Mouse (Mus musculus) olfactory bulb, adult 2 months (tissue): ENCODE data around the gene Mef2d. TPM values are rescaled to one million over a fixed set of nuclear protein-coding genes. Genes with fewer than 3 reads are reported as not detected.
A peak's percentile ranks its signal among the peaks of the same experiment; 100 is the strongest.

ENCODE experiments used
- H3K27ac ChIP-seq: fragments of 200-500 bp; 2 replicates; pipeline ENCODE4 v1.5.1; 2012; ENCODE audit warnings: low read depth, low read length; ENCODE audit not compliant: insufficient read depth
- H3K4me1 ChIP-seq: fragments of 200-500 bp; 2 replicates; pipeline ENCODE4 v1.6.1; 2012; ENCODE audit warnings: low read length; ENCODE audit not compliant: control insufficient read depth, insufficient read depth
- H3K4me3 ChIP-seq: fragments of 200-500 bp; 2 replicates; pipeline ENCODE4 v1.5.1; 2012; ENCODE audit warnings: mild to moderate bottlenecking, low read depth, low read length, moderate library complexity; ENCODE audit not compliant: insufficient read depth
- CTCF ChIP-seq: fragments of 200-500 bp; IDR thresholded peaks from 2 replicates; pipeline ENCODE4 v1.5.1; 2012; ENCODE audit warnings: low read depth, mild to moderate bottlenecking, low read length, moderate library complexity; ENCODE audit not compliant: insufficient read depth
- POLR2A ChIP-seq: fragments of 200-500 bp; IDR thresholded peaks from 2 replicates; pipeline ENCODE4 v1.6.1; 2012; ENCODE audit warnings: mild to moderate bottlenecking, low read depth, low read length, moderate library complexity; ENCODE audit not compliant: insufficient read depth
- WGBS: fragments of 180-500 bp; shearing (Covaris S2); methylation state at CpG from one replicate; pipeline ENCODE4 v1.1.7; 2018; 5-methylcytosine and 5-hydroxymethylcytosine counted together
- polyA plus RNA-seq: library from polyadenylated mRNA; stranded (reverse); fragments of >200 nt; gene quantifications from 2 replicates; pipeline ENCODE4 v1.2.4, GENCODE M21; 2012; ENCODE audit warnings: low replicate concordance; ENCODE audit not compliant: missing spikeins, insufficient read depth, insufficient read length

Gene Mef2d
- polyA plus RNA-seq, 1 experiment = not detected

DNA sequence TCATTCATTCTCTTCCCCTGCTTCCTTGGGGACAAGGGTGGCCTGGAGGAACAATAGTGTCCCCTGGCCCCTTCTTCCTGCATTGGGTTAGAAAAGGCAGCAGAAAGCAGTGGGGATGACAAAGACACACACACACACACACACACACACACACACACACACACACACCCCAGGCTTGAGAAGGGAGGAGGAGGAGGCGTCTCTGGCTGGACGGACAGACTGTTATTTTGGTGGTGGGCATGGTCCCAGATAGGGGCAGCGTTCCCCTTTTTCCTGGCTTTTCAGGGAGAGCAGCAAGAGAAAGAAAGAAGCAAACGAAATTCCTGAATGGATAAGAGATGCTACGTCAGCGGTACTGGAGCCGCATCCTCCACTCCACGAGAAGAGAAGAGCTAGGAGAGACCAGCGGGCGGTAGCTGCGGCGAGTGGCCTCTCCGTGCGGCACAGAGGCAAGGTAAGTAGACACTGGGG lies 64.8 kb downstream of the Mef2d start:
- TF ChIP-seq CTCF (no peak), POLR2A (no peak)
- peak overlapping the region; percentile 98 for H3K27ac ChIP-seq
- peaks cover 49% of the 10 kb centered on the region for H3K4me1 ChIP-seq
- H3K4me3 ChIP-seq = peak overlapping the region; percentile 74
- WGBS = under 1% methylated on average over 14 of the region's 14 CpGs

DNA sequence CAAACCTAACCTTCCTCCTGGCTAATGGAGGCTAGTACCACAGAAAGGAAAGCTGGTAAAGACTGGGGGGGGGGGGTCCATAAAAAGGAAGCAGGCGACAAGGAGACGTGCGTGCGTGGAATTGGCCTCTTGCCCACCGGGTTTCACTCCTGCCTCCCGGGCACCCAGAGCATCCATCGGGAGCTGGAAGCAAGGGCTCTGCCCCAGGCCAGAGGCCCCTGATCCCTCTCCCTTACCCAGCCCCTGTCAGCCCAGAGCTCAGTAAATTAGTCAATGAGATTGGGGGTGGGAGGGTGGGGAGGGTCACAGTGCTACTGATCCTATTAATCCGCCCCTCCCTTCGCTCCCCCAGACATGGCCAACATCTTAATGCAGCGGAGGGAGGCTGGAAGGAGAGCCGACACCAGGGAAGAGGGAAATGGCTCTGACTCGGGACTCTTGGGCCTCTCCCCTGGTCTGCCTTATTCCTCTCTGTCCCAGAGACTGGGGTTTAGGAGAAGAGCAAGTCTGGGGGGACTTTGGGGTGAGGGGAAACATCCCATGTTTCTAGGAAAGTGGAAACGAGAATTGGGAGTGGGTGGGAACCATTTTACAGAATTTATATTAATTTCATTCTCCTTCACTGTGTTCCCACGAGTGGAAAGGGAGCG lies 65.4 kb downstream of the Mef2d start:
- WGBS = 7% methylated on average over 15 of the region's 15 CpGs
- H3K4me1 ChIP-seq = peaks cover 49% of the 10 kb centered on the region

GRCm38 (mm10) chr3:88208226-88208720 lies 66.1 kb downstream of the Mef2d start:
- Histone ChIP-seq H3K4me1 (peaks cover 46% of the 10 kb centered on the region), H3K4me3 (peak overlapping the region; percentile 74), H3K27ac (peak overlapping the region; percentile 4)
- WGBS = 17% methylated on average over 3 of the region's 3 CpGs
- no peak for TF ChIP-seq CTCF
- TF ChIP-seq POLR2A = no peak

More for the DNA sequence above, 65.4 kb downstream of the Mef2d start:
- H3K4me3 ChIP-seq = peak overlapping the region; percentile 74
- no peak for TF ChIP-seq POLR2A
- no peak for TF ChIP-seq CTCF
- H3K27ac ChIP-seq = peak overlapping the region; percentile 98

- Histone ChIP-seq H3K27ac (peak overlapping the region; percentile 37), H3K4me3 (peak overlapping the region; percentile 41), H3K4me1 (peaks cover 40% of the 10 kb centered on the region)
- TF ChIP-seq POLR2A (no peak), CTCF (no peak)
- 14% methylated on average over 6 of the region's 6 CpGs for WGBS
These were observed 67.1 kb downstream of the Mef2d start for GRCm38 (mm10) chr3:88209306-88209705.

DNA sequence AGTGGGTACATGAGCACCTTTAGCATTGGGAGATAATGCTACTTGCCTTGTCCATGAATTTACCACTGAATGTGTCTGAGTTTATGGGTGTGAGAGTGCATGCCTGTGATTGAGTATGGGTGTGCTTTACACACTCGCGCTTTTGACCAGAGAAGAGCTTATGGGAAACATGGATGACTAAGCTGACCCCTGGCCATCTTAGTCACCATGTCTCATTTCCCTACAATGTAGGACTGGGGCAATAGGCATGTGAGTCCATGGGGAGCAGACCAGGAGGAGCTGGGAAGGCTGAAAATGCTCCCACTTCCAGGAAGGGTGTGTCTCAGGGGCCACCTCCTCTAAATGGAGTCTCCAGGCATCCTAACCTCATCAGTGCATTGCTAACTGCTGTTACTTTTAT lies 67.9 kb downstream of the Mef2d start:
- TF ChIP-seq POLR2A (no peak), CTCF (no peak)
- Histone ChIP-seq H3K4me3 (peak overlapping the region; percentile 41), H3K27ac (peak overlapping the region; percentile 37; the same call in 1 of the 2 replicates), H3K4me1 (peaks cover 40% of the 10 kb centered on the region)
- 25% methylated on average over 2 of the region's 2 CpGs for whole genome bisulfite sequencing

GRCm38 (mm10) chr3:88210918-88211317 lies 68.7 kb downstream of the Mef2d start:
- no peak overlapping the region; the same call in 1 of the 2 replicates for H3K4me3 ChIP-seq
- TF ChIP-seq POLR2A = no peak
- TF ChIP-seq CTCF = no peak
- peaks cover 40% of the 10 kb centered on the region for H3K4me1 ChIP-seq
- 51% methylated on average over 2 of the region's 2 CpGs for WGBS
- H3K27ac ChIP-seq = peak overlapping the region; percentile 62

- Histone ChIP-seq H3K27ac (peak overlapping the region; percentile 23; the same call in 1 of the 2 replicates), H3K4me3 (no peak overlapping the region), H3K4me1 (peaks cover 32% of the 10 kb centered on the region)
- no peak for TF ChIP-seq CTCF
- no peak for TF ChIP-seq POLR2A
- WGBS = 46% methylated on average over 1 of the region's 1 CpGs
These were observed 70.2 kb downstream of the Mef2d start for GRCm38 (mm10) chr3:88212356-88212755.

DNA sequence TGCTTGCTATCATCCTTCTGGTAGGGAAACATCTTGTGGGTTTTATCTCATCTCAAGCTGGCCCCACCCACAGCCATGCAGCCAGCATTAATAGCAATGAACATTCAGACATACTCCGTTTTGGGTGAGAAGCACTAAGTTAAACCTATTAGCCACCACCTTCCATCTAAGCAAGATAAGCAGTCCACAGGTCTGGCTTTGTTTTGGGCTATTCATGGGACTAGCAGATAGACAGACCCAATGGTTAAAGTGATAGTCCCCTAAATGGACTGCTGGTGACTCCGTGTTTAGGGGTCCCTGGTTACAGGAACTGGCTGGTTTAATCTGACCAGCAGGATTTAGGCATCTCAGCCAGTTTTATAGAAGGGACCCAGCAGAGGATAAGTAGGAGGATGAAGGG lies 70.8 kb downstream of the Mef2d start:
- 50% methylated on average over 2 of the region's 2 CpGs for WGBS
- TF ChIP-seq POLR2A (no peak), CTCF (no peak)

DNA sequence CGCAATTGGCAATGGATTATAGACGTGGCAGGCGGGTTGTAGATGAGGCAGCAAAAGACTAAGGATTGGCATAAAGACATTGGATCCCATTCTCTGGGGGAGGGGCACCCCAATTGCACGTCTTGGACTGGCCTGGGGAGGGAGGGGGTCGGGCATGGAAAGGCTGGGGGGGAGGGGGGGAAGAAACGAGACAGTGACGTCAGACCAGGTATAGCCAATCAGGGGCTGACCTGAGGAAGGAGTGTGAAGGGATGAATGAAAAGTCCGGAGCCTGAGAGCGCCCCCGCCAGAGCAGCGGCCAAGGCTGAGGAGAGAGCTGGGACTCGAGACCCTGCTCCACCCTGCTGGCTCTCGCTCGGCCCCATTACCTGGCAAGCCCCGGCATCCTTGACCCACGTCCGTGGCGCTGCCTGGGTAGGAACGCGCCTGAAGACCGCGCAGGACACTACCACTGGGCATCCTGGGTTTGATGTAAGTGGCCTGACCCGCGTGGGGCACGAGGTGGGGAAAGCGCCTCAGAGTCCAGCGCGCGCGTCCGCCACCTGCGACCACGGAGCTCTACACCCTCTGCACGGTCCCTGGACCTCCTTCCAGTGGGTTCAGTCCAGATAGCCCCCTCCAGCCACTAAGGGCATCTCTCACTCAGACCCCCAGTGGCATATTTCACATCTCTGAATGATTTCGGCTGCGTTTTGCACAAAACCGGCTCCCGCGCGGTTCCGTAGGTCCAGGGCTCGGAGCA lies 72.2 kb downstream of the Mef2d start:
- H3K4me1 ChIP-seq = peaks cover 31% of the 10 kb centered on the region
- peak overlapping the region; percentile 75 for H3K4me3 ChIP-seq
- TF ChIP-seq POLR2A (peak; percentile 84), CTCF (no peak)
- peak overlapping the region; percentile 94 for H3K27ac ChIP-seq
- 4% methylated on average over 42 of the region's 42 CpGs for WGBS

More for the DNA sequence above, 70.8 kb downstream of the Mef2d start:
- Histone ChIP-seq H3K4me3 (no peak overlapping the region), H3K4me1 (peaks cover 34% of the 10 kb centered on the region), H3K27ac (0 out of 2 replicates have a peak overlapping the region, but pooled peaks have one; percentile 15)
